Mouse (Mus musculus): ENCODE results near the gene Cluap1.

- no peak for TF ChIP-seq HCFC1 (IDR thresholded peaks at IDR 0.05; ENCODE audit: borderline replicate concordance, insufficient read depth, low read length)
- no peak for TF ChIP-seq MAFK (IDR thresholded peaks at IDR 0.05; ENCODE audit: insufficient read depth, low read depth, low read length)
- TF ChIP-seq CHD2 (IDR thresholded peaks at IDR 0.05; ENCODE audit: low read depth, low read length), result no peak
These were observed 26.1 kb downstream of the Cluap1 start for GRCm38 (mm10) chr16:3934701-3935100.

All from ES-E14 (cell line).